In the genomic region with DNA sequence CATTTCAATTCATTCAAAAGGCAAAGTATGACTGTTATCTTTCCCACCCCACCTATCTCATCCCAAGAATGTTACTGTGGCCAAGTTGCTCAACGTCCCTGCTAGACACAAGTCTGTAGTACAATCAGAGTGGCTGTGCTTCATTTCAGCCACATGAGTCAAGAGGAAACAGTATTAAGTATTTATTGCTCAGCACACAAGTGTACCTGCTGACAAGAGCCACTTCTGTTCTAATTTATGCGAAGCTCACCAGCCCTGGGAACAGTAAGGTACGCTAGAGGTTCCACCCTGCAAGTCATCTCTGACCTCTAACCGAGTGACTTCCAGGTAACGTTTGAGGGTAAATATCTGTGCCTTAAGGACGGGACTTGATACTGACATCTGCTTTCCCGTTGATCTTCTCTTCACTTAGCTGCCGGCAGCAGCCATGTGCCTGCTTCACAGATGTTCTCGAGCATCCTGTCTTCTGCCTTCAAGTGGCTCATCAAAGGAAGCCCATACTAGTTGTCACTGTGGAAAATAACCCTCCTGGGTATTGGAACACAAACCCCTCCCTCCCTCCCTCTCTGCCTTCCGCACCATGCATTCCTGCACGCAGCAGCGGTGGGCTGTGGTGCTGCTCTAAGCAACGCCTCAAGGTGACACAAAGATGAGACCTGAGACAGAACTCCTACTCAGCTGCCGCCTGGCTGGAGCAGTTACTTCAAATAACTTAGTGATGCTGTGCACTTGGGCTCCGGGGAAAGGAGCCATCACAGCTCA, we compare ENCODE assay signal across 8 mouse cellular contexts. TPM values are rescaled to one million over a fixed set of nuclear protein-coding genes. Genes with fewer than 3 reads are reported as not detected.
DNase-seq lines count a peak whose midpoint lies in the region; ATAC-seq lines count a peak whose summit lies in the region.
"Had no signal": no experiment of that assay in that cellular context is flagged by ENCODE, and none has a peak within 500 bp of the region (broad histone marks: within the 10 kb centered on the region; RNA-seq: fewer than 3 reads in every experiment).

No protein-coding gene starts in this region.

- no peaks in the 10 kb centered on the region for H3K36me3 ChIP-seq in midbrain, embryonic 16.5 days (ENCODE audit: control insufficient read depth, insufficient read depth, low read length)

- H3K9me3 ChIP-seq in midbrain, embryonic 16.5 days (replicated peaks; ENCODE audit: control insufficient read depth, low read length, poor library complexity, severe bottlenecking) = no peaks in the 10 kb centered on the region

- WGBS in midbrain, embryonic 16.5 days = 23% methylated on average over 15 of the region's 15 CpGs

- no peaks in the 10 kb centered on the region for H3K27me3 ChIP-seq in midbrain, embryonic 16.5 days (ENCODE audit: control insufficient read depth, insufficient read depth, low read depth, low read length)

- H3K4me3 ChIP-seq in midbrain, embryonic 16.5 days (ENCODE audit: low read depth, low read length) = no peak overlapping the region
- H3K4me3 ChIP-seq: myocyte had no signal

- peak overlapping the region; percentile 25 for H3K4me2 ChIP-seq in midbrain, embryonic 16.5 days (ENCODE audit: low read length)

- peaks cover 6% of the 10 kb centered on the region; the same call in 1 of the 2 replicates for H3K4me1 ChIP-seq in midbrain, embryonic 16.5 days (ENCODE audit: control insufficient read depth, insufficient read depth, low read length)

- peak; percentile 61 for ATAC-seq in CD4-positive, CD25-positive, alpha-beta regulatory T cell, adult 4 months
- peak; percentile 46 for ATAC-seq in midbrain, embryonic 16.5 days

- H3K9ac ChIP-seq in midbrain, embryonic 16.5 days (ENCODE audit: low read depth, low read length) = no peak overlapping the region

- peak; percentile 25 for DNase-seq in ZHBTc4 (ENCODE audit: low read depth, low spot score)
- peak; percentile 77 for DNase-seq in induced T-regulatory cell, adult 2 months (ENCODE audit: low read depth)
- no peak for DNase-seq in ovary, postnatal 14 days (ENCODE audit: low spot score)
- DNase-seq in frontal cortex, postnatal 14 days (ENCODE audit: low spot score in 2 of 2) = no peak
- no peak for DNase-seq in cerebellum, adult 9-10 months

- H3K27ac ChIP-seq in midbrain, embryonic 16.5 days (ENCODE audit: low read length) = no peak overlapping the region

RNA-seq across cellular contexts. Expression of a gene that starts 36.4 kb away (rescaled TPM):
- 10 to 100 TPM; 10.6 to 13.9 TPM for polyA plus RNA-seq in CD4-positive, CD25-positive, alpha-beta regulatory T cell, adult 4 months (2017; shearing (Covaris generic))
- polyA plus RNA-seq in midbrain, embryonic 16.5 days (2015; fragmentation: Nextera tagmentation; extraction: Ambion mirVana) = 21.4 and 22.2 TPM in 2 replicates

Comparison
In these comparisons a context has a peak if more than half of its experiments do, and no peak if none do; other contexts are left out.
1. DNase-seq: peak in ZHBTc4 (single experiment) and induced T-regulatory cell, adult 2 months (single experiment); none in ovary, postnatal 14 days (single experiment), frontal cortex, postnatal 14 days (0 of 2) and cerebellum, adult 9-10 months (single experiment).